Mouse (Mus musculus) forebrain, embryonic 14.5 days (tissue): Measurements from ENCODE around the gene Phtf2. TPM values are rescaled to one million over a fixed set of nuclear protein-coding genes. Genes with fewer than 3 reads are reported as not detected.
A peak's percentile ranks its signal among the peaks of the same experiment; 100 is the strongest.

Experiments
- ATAC-seq: fragments of 200-750 bp; cut with Nextera tagmentation; 2 replicates; pipeline ENCODE4 v1.8.0; 2017; ENCODE audit warnings: mild to moderate bottlenecking, moderate library complexity
- DNase-seq: peaks from one replicate; pipeline ENCODE4 v3.0.0-alpha.2; 2015; ENCODE audit warnings: low spot score
- H3K27ac ChIP-seq: fragments of 300-500 bp; sonication (generic); 2 replicates; pipeline ENCODE4 v1.5.1; 2014; ENCODE audit warnings: low read depth, mild to moderate bottlenecking, control low read depth, low read length, moderate library complexity
- H3K27me3 ChIP-seq: fragments of 300-500 bp; sonication (generic); replicated peaks from 2 replicates; pipeline ENCODE4 v1.6.1; 2014; ENCODE audit warnings: low read length, control low read depth, mixed read lengths; ENCODE audit not compliant: control insufficient read depth, insufficient read depth
- H3K36me3 ChIP-seq: fragments of 300-500 bp; sonication (generic); 2 replicates; pipeline ENCODE4 v1.6.1; 2014; ENCODE audit warnings: low read length, control low read depth; ENCODE audit not compliant: control insufficient read depth, insufficient read depth
- H3K4me1 ChIP-seq: fragments of 300-500 bp; sonication (generic); 2 replicates; pipeline ENCODE4 v1.6.1; 2014; ENCODE audit warnings: antibody characterized with exemption, low read length, control low read depth; ENCODE audit not compliant: control insufficient read depth, insufficient read depth
- H3K4me2 ChIP-seq: fragments of 300-500 bp; sonication (generic); 2 replicates; pipeline ENCODE4 v1.6.1; 2014; ENCODE audit warnings: mild to moderate bottlenecking, control low read depth, low read length
- H3K4me3 ChIP-seq: fragments of 300-500 bp; sonication (generic); 2 replicates; pipeline ENCODE4 v1.5.1; 2014; ENCODE audit warnings: low read depth, low read length, control low read depth
- H3K9ac ChIP-seq: fragments of 300-500 bp; sonication (generic); 2 replicates; pipeline ENCODE4 v1.6.1; 2014; ENCODE audit warnings: mild to moderate bottlenecking, low read length, control low read depth, moderate library complexity
- H3K9me3 ChIP-seq: fragments of 300-500 bp; sonication (generic); replicated peaks from 2 replicates; pipeline ENCODE4 v1.6.1; 2016; ENCODE audit warnings: low read length, control low read depth, mixed read lengths; ENCODE audit not compliant: control insufficient read depth
- WGBS: fragments of 180-500 bp; shearing (Covaris S2); extraction: QIAGEN DNeasy Blood & Tissue Kit; methylation state at CpG from one replicate; pipeline ENCODE4 v1.1.7; 2014; 5-methylcytosine and 5-hydroxymethylcytosine counted together
- polyA plus RNA-seq: library from polyadenylated mRNA; unstranded; fragments of >200 nt; fragmentation: Nextera tagmentation; extraction: Ambion mirVana; gene quantifications from 2 replicates; pipeline ENCODE4 v1.2.1, GENCODE M21; 2014

Gene Phtf2
- polyA plus RNA-seq, 1 experiment from 2014 or later = 18.4 TPM

DNA sequence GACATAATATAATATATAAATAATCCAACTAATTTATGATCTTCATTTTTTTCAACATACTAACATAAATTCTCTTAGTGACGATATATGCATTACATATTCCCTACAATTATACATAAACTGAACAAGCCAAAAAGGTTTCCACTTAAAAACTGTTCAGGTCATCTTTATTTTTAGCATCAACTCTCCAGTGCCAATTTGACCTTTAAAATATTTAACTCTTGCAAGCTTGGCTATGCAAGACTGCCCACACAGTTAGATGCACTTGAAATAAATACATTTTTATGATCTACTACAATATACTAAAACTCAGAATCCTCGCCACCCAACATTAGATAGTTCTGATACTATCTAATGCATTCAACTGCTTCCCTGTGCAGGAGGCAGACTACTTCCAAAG lies 1.5 kb downstream of the Phtf2 start:
- H3K27me3 ChIP-seq = no peaks in the 10 kb centered on the region
- no peaks in the 10 kb centered on the region for H3K36me3 ChIP-seq
- peak overlapping the region; percentile 40; the same call in 1 of the 2 replicates for H3K9ac ChIP-seq
- H3K4me2 ChIP-seq = peak overlapping the region; percentile 61
- DNase-seq = no peak
- H3K4me3 ChIP-seq = peak overlapping the region; percentile 83
- H3K4me1 ChIP-seq = peaks cover 20% of the 10 kb centered on the region
- no peaks in the 10 kb centered on the region for H3K9me3 ChIP-seq
- ATAC-seq = no peak
- 73% methylated on average over 2 of the region's 2 CpGs for WGBS
- no peak overlapping the region for H3K27ac ChIP-seq

DNA sequence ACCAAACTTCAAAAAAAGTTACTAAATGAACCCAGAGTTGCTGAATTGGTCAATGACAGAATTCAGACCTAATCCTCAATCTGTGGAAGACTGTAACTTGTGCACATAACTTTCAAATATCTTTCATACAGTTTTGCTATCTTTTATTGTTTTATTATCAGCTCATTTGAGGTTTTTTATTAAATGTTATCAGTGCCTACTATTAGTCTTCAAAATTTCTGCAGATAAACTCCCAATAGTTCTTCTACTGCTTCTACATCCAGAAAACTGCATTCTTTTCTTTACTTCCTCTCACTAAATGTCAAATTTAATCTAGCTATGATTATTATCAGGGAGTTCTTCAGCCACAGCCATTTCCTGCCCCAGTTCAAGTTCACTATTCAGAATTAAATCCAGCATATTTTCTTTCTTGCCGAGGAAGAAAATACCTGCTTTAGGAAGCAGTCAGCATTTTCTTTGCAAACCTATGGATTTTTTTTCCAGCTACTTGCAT lies 4.9 kb downstream of the Phtf2 start:
- H3K9ac ChIP-seq = no peak overlapping the region
- no peaks in the 10 kb centered on the region for H3K27me3 ChIP-seq
- no peak overlapping the region for H3K4me3 ChIP-seq
- peaks cover 5% of the 10 kb centered on the region; the same call in 1 of the 2 replicates for H3K4me1 ChIP-seq
- H3K9me3 ChIP-seq = no peaks in the 10 kb centered on the region
- no peak overlapping the region for H3K27ac ChIP-seq
- no peaks in the 10 kb centered on the region for H3K36me3 ChIP-seq
- ATAC-seq = no peak
- WGBS = 80% methylated on average over 1 of the region's 1 CpGs
- DNase-seq = no peak
- no peak overlapping the region for H3K4me2 ChIP-seq

DNA sequence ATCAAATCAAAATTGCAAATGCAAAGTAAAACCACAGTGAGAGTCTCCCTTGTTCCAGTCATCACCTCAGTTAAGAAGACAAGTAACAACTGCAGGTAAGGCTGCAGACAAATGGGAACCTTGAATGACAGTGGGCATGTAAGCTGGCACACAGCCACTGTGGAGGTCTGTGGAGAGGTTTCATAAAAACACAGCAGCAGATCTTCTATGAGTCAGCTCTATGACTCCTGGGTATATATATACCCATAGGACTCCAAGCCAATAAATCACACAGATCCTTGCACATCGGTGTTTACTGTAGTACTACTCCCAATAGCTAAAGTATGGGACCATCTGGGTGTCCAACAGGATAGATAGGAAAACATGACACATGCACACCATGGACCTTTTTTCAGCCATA lies 8.8 kb downstream of the Phtf2 start:
- H3K4me2 ChIP-seq = no peak overlapping the region
- WGBS = 100% methylated on average over 1 of the region's 1 CpGs
- no peaks in the 10 kb centered on the region for H3K36me3 ChIP-seq
- no peak for DNase-seq
- H3K4me1 ChIP-seq = no peaks in the 10 kb centered on the region
- H3K27me3 ChIP-seq = no peaks in the 10 kb centered on the region
- ATAC-seq = no peak
- no peak overlapping the region for H3K9ac ChIP-seq
- no peak overlapping the region for H3K27ac ChIP-seq
- no peak overlapping the region for H3K4me3 ChIP-seq
- no peaks in the 10 kb centered on the region for H3K9me3 ChIP-seq

DNA sequence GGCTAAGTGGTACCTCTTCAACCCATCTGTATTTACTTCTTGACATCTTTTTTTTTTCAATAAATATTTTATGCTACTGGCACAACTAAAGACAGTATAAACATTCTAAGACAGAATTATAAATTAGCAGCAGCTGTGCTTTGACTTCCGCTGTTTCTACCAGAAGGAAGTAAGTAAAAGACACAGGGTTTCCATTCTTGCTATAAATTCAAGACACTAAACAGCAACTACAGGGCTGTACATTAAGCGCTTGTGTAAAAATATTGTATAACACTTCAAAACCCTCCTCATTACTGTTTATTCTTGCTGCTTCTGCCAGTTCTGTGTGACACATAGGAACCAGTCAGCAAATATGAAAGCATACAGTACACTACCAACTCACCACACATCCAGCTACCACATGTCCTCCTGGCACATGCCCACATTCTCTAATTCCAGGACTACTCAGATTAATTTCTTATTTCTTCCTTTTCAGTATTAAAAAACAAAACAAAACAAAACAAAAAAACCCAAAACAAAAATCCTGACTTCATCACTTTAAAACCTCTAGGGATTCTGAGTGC lies 16.6 kb downstream of the Phtf2 start:
- no peak overlapping the region for H3K4me3 ChIP-seq
- DNase-seq (no peak), ATAC-seq (no peak)
- H3K9ac ChIP-seq = no peak overlapping the region
- no peak overlapping the region for H3K27ac ChIP-seq
- no peaks in the 10 kb centered on the region for H3K27me3 ChIP-seq
- H3K36me3 ChIP-seq = no peaks in the 10 kb centered on the region
- no peak overlapping the region for H3K4me2 ChIP-seq
- WGBS = 86% methylated on average over 2 of the region's 2 CpGs
- no peaks in the 10 kb centered on the region for H3K9me3 ChIP-seq
- H3K4me1 ChIP-seq = no peaks in the 10 kb centered on the region; the same call in 1 of the 2 replicates

DNA sequence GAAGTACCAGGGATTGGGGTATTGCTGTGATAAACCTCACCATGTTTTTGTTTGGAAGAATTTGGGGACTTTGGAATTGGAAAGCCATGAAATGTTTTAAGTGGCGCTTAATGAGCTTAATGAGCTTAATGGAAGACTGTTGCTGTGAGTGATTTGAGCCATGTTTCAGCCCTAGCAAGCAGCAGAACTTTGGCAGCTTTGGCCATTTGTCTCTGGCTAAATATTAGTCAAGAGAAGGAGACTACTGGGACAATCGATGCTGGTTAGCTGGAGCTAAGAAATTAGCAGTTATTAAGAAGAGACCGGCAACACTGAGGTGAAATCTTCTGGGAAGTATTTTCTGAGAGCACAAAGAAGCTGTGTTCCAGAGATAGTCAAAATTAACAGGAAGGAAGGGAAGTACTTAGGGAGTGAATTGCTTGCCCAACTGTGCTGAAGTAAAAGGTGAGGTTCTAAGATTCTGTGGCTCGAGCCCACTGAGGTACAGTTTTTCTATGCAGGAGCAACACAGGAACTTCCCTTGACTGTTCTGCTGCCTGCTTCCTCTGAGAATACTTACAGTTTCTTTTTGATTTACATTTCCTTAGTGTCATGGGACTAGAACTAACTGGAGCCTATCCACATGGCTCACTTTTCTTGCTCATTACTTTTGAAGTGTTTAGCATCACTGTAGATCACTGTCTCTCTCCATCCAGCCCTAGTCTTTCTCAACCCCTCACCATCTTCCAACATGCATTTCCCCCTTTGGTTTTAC lies 17.5 kb downstream of the Phtf2 start:
- H3K9me3 ChIP-seq = no peaks in the 10 kb centered on the region
- no peak for ATAC-seq
- no peaks in the 10 kb centered on the region for H3K36me3 ChIP-seq
- H3K4me2 ChIP-seq = no peak overlapping the region
- no peaks in the 10 kb centered on the region; the same call in 1 of the 2 replicates for H3K4me1 ChIP-seq
- WGBS = 59% methylated on average over 4 of the region's 4 CpGs
- no peak overlapping the region for H3K27ac ChIP-seq
- H3K4me3 ChIP-seq = no peak overlapping the region
- DNase-seq = no peak
- no peak overlapping the region for H3K9ac ChIP-seq
- H3K27me3 ChIP-seq = no peaks in the 10 kb centered on the region

DNA sequence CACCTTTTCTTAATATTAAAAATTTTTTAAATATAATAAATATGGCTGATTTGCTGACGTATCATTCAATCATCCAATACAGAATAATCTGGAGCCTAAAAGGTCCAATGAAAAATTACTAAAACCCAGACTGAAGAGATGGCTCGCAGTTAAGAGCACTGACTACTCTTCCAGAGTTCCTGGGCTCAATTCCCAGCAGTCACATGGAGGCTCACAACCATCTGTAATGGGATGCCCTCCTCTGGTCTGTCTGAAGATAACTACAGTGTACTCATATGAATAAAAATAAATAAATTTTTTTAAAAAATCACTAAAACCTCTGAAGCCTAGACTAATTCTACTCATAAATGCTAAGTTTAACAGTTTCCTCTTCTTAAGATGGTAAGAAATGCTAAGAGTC lies 20.0 kb downstream of the Phtf2 start:
- Histone ChIP-seq H3K27me3 (no peaks in the 10 kb centered on the region), H3K36me3 (no peaks in the 10 kb centered on the region), H3K9ac (no peak overlapping the region), H3K27ac (no peak overlapping the region), H3K9me3 (no peaks in the 10 kb centered on the region), H3K4me1 (no peaks in the 10 kb centered on the region; the same call in 1 of the 2 replicates), H3K4me2 (no peak overlapping the region), H3K4me3 (no peak overlapping the region)
- DNase-seq (no peak), ATAC-seq (no peak)
- 91% methylated on average over 2 of the region's 2 CpGs for WGBS

DNA sequence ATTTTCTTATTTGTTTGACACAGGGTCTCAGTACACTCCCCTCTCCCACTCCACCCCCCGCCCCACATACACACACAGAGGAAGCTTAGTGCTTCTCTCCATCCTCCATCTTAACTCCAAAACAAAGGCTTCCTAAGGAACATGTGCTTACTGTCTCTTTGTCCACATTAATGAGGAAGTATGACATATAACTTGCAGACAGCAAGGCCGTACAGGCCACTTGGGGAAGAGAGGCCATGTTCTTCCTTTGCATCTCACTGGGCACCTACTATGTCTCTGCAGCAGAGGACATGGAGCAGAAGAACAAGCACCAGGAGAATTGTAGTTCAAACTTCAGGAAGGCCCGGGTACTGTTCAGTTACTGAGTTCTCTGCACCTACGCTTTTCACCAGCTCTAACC lies 21.4 kb downstream of the Phtf2 start:
- no peaks in the 10 kb centered on the region for H3K9me3 ChIP-seq
- H3K4me3 ChIP-seq = no peak overlapping the region
- H3K4me2 ChIP-seq = no peak overlapping the region
- H3K27ac ChIP-seq = no peak overlapping the region
- ATAC-seq = no peak
- no peak overlapping the region for H3K9ac ChIP-seq
- 90% methylated on average over 4 of the region's 4 CpGs for WGBS
- no peaks in the 10 kb centered on the region for H3K36me3 ChIP-seq
- no peak for DNase-seq
- no peaks in the 10 kb centered on the region for H3K27me3 ChIP-seq
- H3K4me1 ChIP-seq = no peaks in the 10 kb centered on the region; the same call in 1 of the 2 replicates

DNA sequence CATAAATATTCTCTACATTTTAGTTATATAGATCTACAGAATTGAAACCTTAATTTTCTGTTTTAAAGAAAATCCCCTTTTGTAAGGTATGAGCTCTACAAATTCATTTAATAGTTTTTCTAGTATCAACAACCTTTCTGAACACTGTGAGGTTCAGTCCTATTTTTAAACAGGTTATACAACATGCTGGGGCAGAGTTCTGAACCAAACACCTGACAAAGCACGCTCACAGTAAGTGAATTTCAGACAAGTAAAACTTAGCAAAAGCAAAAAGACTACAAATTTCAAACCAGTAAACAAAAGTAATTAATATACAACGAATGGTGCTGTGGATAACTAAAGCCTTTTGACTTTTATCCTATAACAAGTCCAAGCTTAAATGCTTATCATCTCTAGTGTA lies 23.5 kb downstream of the Phtf2 start:
- no peaks in the 10 kb centered on the region for H3K27me3 ChIP-seq
- WGBS = 87% methylated on average over 2 of the region's 2 CpGs
- no peak for DNase-seq
- H3K4me3 ChIP-seq = no peak overlapping the region
- H3K9ac ChIP-seq = no peak overlapping the region
- ATAC-seq = no peak
- H3K36me3 ChIP-seq = no peaks in the 10 kb centered on the region
- no peaks in the 10 kb centered on the region for H3K9me3 ChIP-seq
- H3K4me1 ChIP-seq = no peaks in the 10 kb centered on the region
- H3K4me2 ChIP-seq = no peak overlapping the region
- H3K27ac ChIP-seq = no peak overlapping the region

DNA sequence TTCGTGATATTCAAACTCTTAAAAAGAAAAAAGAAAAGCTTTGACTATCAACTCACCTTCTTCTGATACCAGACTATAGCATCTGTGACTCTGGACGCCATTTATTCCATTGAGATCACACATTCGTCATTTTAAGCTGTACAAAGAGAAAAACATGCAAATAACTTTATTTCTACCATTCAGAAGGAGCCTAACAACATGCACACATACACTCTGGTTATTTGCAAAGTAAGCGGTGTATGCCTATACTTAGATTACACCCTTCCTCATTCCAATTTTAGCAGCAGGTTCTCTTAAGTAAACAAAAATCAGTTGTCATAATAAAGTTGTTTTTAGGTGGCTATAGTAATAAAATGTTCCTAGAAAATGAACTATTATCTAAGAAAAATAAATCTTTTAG lies 26.9 kb downstream of the Phtf2 start:
- no peaks in the 10 kb centered on the region for H3K4me1 ChIP-seq
- no peak overlapping the region for H3K4me3 ChIP-seq
- H3K4me2 ChIP-seq = no peak overlapping the region
- DNase-seq (no peak), ATAC-seq (no peak)
- no peak overlapping the region for H3K9ac ChIP-seq
- H3K9me3 ChIP-seq = no peaks in the 10 kb centered on the region
- WGBS = 93% methylated on average over 4 of the region's 4 CpGs
- no peaks in the 10 kb centered on the region for H3K27me3 ChIP-seq
- H3K27ac ChIP-seq = no peak overlapping the region
- H3K36me3 ChIP-seq = no peaks in the 10 kb centered on the region
